Mouse (Mus musculus): Measurements from ENCODE around the gene Asl. TPM values are rescaled to one million over a fixed set of nuclear protein-coding genes. Genes with fewer than 3 reads are reported as not detected.

Gene Asl
- polyA plus RNA-seq, 1 experiment from 2014 or later, result 37.8 TPM

- H3K4me1 ChIP-seq (replicated peaks), result peaks cover 25% of the 10 kb centered on the region
- 73% methylated on average over 12 of the region's 12 CpGs for WGBS (ENCODE audit: insufficient replicate concordance)
- H3K27me3 ChIP-seq, result no peaks in the 10 kb centered on the region
- H3K4me2 ChIP-seq, result no peak overlapping the region
- H3K9ac ChIP-seq, result no peak overlapping the region
- H3K9me3 ChIP-seq (replicated peaks), result no peaks in the 10 kb centered on the region
- H3K36me3 ChIP-seq, result peaks cover 42% of the 10 kb centered on the region
- ATAC-seq (ENCODE audit: low read depth), result 0 out of 2 replicates have a peak, but pooled peaks have one; percentile 28
- no peak overlapping the region for H3K4me3 ChIP-seq (replicated peaks)
- no peak overlapping the region for H3K27ac ChIP-seq
- no peak for DNase-seq
Measured at GRCm38 (mm10) chr5:130059413-130060328, 30.6 kb upstream of the Asl start.

GRCm38 (mm10) chr5:130056303-130056702 is 27.3 kb upstream of the Asl start:
- H3K4me1 ChIP-seq (replicated peaks), result peaks cover 35% of the 10 kb centered on the region
- H3K36me3 ChIP-seq, result peaks cover 60% of the 10 kb centered on the region
- no peaks in the 10 kb centered on the region for H3K27me3 ChIP-seq
- H3K9me3 ChIP-seq (replicated peaks), result no peaks in the 10 kb centered on the region
- ATAC-seq (ENCODE audit: low read depth) (peak; percentile 53; the same call in 1 of the 2 replicates), DNase-seq (no peak)
- WGBS (ENCODE audit: insufficient replicate concordance), result 47% methylated on average over 2 of the region's 2 CpGs
- H3K4me2 ChIP-seq, result no peak overlapping the region
- no peak overlapping the region for H3K27ac ChIP-seq
- no peak overlapping the region for H3K9ac ChIP-seq
- H3K4me3 ChIP-seq (replicated peaks), result no peak overlapping the region

- WGBS (ENCODE audit: insufficient replicate concordance), result 72% methylated on average over 4 of the region's 4 CpGs
- H3K4me2 ChIP-seq, result no peak overlapping the region
- H3K4me1 ChIP-seq (replicated peaks), result peaks cover 35% of the 10 kb centered on the region
- ATAC-seq (ENCODE audit: low read depth) (no peak), DNase-seq (no peak)
- H3K27me3 ChIP-seq, result no peaks in the 10 kb centered on the region
- peaks cover 62% of the 10 kb centered on the region for H3K36me3 ChIP-seq
- no peak overlapping the region for H3K9ac ChIP-seq
- H3K27ac ChIP-seq, result no peak overlapping the region
- H3K4me3 ChIP-seq (replicated peaks), result no peak overlapping the region
- no peaks in the 10 kb centered on the region for H3K9me3 ChIP-seq (replicated peaks)
Measured at GRCm38 (mm10) chr5:130055688-130056087, 26.6 kb upstream of the Asl start.

GRCm38 (mm10) chr5:130052955-130053354 is 23.9 kb upstream of the Asl start:
- Histone ChIP-seq H3K9me3 (replicated peaks) (no peaks in the 10 kb centered on the region), H3K27me3 (no peaks in the 10 kb centered on the region), H3K4me3 (replicated peaks) (no peak overlapping the region), H3K36me3 (peaks cover 62% of the 10 kb centered on the region), H3K9ac (no peak overlapping the region), H3K27ac (no peak overlapping the region; the same call in 1 of the 2 replicates), H3K4me2 (no peak overlapping the region), H3K4me1 (replicated peaks) (peaks cover 25% of the 10 kb centered on the region)
- 0 out of 2 replicates have a peak, but pooled peaks have one; percentile 32 for ATAC-seq (ENCODE audit: low read depth)
- no peak for DNase-seq
- 62% methylated on average over 6 of the region's 6 CpGs for WGBS (ENCODE audit: insufficient replicate concordance)

GRCm38 (mm10) chr5:130052510-130052909 is 23.5 kb upstream of the Asl start:
- Histone ChIP-seq H3K4me2 (no peak overlapping the region), H3K4me1 (replicated peaks) (peaks cover 25% of the 10 kb centered on the region), H3K9ac (no peak overlapping the region), H3K27me3 (no peaks in the 10 kb centered on the region), H3K27ac (no peak overlapping the region), H3K4me3 (replicated peaks) (no peak overlapping the region), H3K9me3 (replicated peaks) (no peaks in the 10 kb centered on the region), H3K36me3 (peaks cover 65% of the 10 kb centered on the region)
- WGBS (ENCODE audit: insufficient replicate concordance), result 86% methylated on average over 5 of the region's 5 CpGs
- DNase-seq (no peak), ATAC-seq (ENCODE audit: low read depth) (no peak)

GRCm38 (mm10) chr5:130051073-130051860 is 22.2 kb upstream of the Asl start:
- ATAC-seq (ENCODE audit: low read depth) (no peak), DNase-seq (no peak)
- Histone ChIP-seq H3K4me2 (no peak overlapping the region), H3K4me1 (replicated peaks) (peaks cover 23% of the 10 kb centered on the region), H3K9ac (no peak overlapping the region), H3K36me3 (peaks cover 77% of the 10 kb centered on the region), H3K27ac (no peak overlapping the region), H3K9me3 (replicated peaks) (no peaks in the 10 kb centered on the region), H3K4me3 (replicated peaks) (no peak overlapping the region), H3K27me3 (no peaks in the 10 kb centered on the region)
- 82% methylated on average over 15 of the region's 15 CpGs for WGBS (ENCODE audit: insufficient replicate concordance)

GRCm38 (mm10) chr5:130050416-130050815 is 21.4 kb upstream of the Asl start:
- H3K4me1 ChIP-seq (replicated peaks), result peaks cover 14% of the 10 kb centered on the region
- no peaks in the 10 kb centered on the region for H3K9me3 ChIP-seq (replicated peaks)
- no peak overlapping the region for H3K4me2 ChIP-seq
- ATAC-seq (ENCODE audit: low read depth) (no peak), DNase-seq (no peak)
- no peak overlapping the region for H3K9ac ChIP-seq
- no peaks in the 10 kb centered on the region for H3K27me3 ChIP-seq
- WGBS (ENCODE audit: insufficient replicate concordance), result 73% methylated on average over 6 of the region's 6 CpGs
- peaks cover 82% of the 10 kb centered on the region for H3K36me3 ChIP-seq
- H3K27ac ChIP-seq, result no peak overlapping the region
- H3K4me3 ChIP-seq (replicated peaks), result no peak overlapping the region

GRCm38 (mm10) chr5:130048786-130049520 is 19.9 kb upstream of the Asl start:
- H3K9ac ChIP-seq, result no peak overlapping the region
- no peak overlapping the region for H3K27ac ChIP-seq
- DNase-seq (no peak), ATAC-seq (ENCODE audit: low read depth) (no peak)
- WGBS (ENCODE audit: insufficient replicate concordance), result 89% methylated on average over 15 of the region's 15 CpGs
- H3K27me3 ChIP-seq, result no peaks in the 10 kb centered on the region
- H3K36me3 ChIP-seq, result peaks cover 82% of the 10 kb centered on the region
- H3K9me3 ChIP-seq (replicated peaks), result no peaks in the 10 kb centered on the region
- peaks cover 10% of the 10 kb centered on the region for H3K4me1 ChIP-seq (replicated peaks)
- H3K4me3 ChIP-seq (replicated peaks), result no peak overlapping the region
- no peak overlapping the region for H3K4me2 ChIP-seq

- Histone ChIP-seq H3K4me3 (replicated peaks) (no peak overlapping the region), H3K4me1 (replicated peaks) (0 out of 2 replicates have a peak, but pooled peaks cover 4% of the 10 kb centered on the region), H3K27ac (no peak overlapping the region), H3K36me3 (peaks cover 88% of the 10 kb centered on the region), H3K9ac (no peak overlapping the region), H3K9me3 (replicated peaks) (no peaks in the 10 kb centered on the region), H3K4me2 (no peak overlapping the region), H3K27me3 (no peaks in the 10 kb centered on the region)
- ATAC-seq (ENCODE audit: low read depth) (no peak), DNase-seq (no peak)
- WGBS (ENCODE audit: insufficient replicate concordance), result 71% methylated on average over 6 of the region's 6 CpGs
Measured at GRCm38 (mm10) chr5:130047013-130047412, 18.0 kb upstream of the Asl start.

- peaks cover 89% of the 10 kb centered on the region for H3K36me3 ChIP-seq
- 88% methylated on average over 10 of the region's 10 CpGs for WGBS (ENCODE audit: insufficient replicate concordance)
- H3K4me3 ChIP-seq (replicated peaks), result no peak overlapping the region
- ATAC-seq (ENCODE audit: low read depth) (no peak), DNase-seq (no peak)
- 0 out of 2 replicates have a peak, but pooled peaks cover 4% of the 10 kb centered on the region for H3K4me1 ChIP-seq (replicated peaks)
- H3K27me3 ChIP-seq, result no peaks in the 10 kb centered on the region
- no peak overlapping the region for H3K9ac ChIP-seq
- no peaks in the 10 kb centered on the region for H3K9me3 ChIP-seq (replicated peaks)
- H3K27ac ChIP-seq, result no peak overlapping the region
- H3K4me2 ChIP-seq, result no peak overlapping the region
Measured at GRCm38 (mm10) chr5:130046589-130046988, 17.5 kb upstream of the Asl start.

- no peak for ATAC-seq (ENCODE audit: low read depth)
- H3K9ac ChIP-seq, result no peak overlapping the region
- no peaks in the 10 kb centered on the region for H3K27me3 ChIP-seq
- 86% methylated on average over 7 of the region's 7 CpGs for WGBS (ENCODE audit: insufficient replicate concordance)
- no peak overlapping the region for H3K4me2 ChIP-seq
- no peak overlapping the region for H3K27ac ChIP-seq
- DNase-seq, result no peak
- 0 out of 2 replicates have a peak, but pooled peaks cover 4% of the 10 kb centered on the region for H3K4me1 ChIP-seq (replicated peaks)
- no peaks in the 10 kb centered on the region for H3K9me3 ChIP-seq (replicated peaks)
- no peak overlapping the region for H3K4me3 ChIP-seq (replicated peaks)
- H3K36me3 ChIP-seq, result peaks cover 89% of the 10 kb centered on the region
Measured at GRCm38 (mm10) chr5:130046100-130046499, 17.1 kb upstream of the Asl start.

Measured in liver, embryonic 13.5 days (tissue).